Mouse (Mus musculus): ENCODE data around the gene U2af1l4. TPM values are rescaled to one million over a fixed set of nuclear protein-coding genes. Genes with fewer than 3 reads are reported as not detected.

U2af1l4 gene
- polyA plus RNA-seq, 1 experiment from 2014 or later, result 96.7 TPM

DNA sequence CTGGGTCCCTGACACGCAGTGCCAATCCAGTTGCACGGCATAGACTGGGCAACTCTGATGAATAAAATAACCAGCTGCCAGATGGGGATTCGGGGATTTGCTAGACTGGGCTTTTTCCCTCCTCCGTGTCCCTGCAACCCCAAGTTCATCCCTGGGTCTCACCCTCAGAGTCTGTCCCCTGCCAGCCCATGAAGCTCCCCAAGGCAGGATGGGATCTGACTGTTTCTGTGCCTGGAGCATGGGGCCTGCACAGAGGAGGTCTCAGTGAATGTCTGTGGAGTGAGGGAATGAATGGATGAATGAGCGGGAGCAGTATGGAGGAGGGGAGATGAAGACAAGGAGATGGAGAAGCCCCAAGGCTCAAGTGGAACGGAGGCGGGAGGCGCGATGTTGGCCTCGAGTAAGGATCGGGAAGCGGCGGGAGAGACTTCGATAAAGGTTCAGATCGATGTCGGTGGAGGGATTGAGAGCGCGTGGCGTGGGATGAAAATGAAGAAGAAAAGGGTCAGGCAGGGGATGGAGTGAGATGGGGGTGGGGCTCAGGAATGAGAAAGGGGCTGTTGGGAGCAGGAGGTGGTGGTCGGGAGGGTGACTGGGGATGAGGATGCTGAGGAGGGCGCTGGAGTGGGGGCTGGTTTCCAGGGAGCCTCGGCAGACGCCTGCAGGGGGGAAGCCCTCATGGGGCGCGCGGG is 29.0 kb upstream of the U2af1l4 start:
- Histone ChIP-seq H3K27me3 (ENCODE audit: poor library complexity, severe bottlenecking) (peaks cover 21% of the 10 kb centered on the region), H3K4me3 (peak overlapping the region; percentile 75), H3K9me3 (no peaks in the 10 kb centered on the region), H3K27ac (peak overlapping the region; percentile 97), H3K4me1 (peaks cover 43% of the 10 kb centered on the region), H3K36me3 (replicated peaks) (peaks cover 49% of the 10 kb centered on the region)
- DNase-seq (ENCODE audit: extremely low spot score, low spot score), result peak; percentile 53
- WGBS, result 7% methylated on average over 26 of the region's 26 CpGs

DNA sequence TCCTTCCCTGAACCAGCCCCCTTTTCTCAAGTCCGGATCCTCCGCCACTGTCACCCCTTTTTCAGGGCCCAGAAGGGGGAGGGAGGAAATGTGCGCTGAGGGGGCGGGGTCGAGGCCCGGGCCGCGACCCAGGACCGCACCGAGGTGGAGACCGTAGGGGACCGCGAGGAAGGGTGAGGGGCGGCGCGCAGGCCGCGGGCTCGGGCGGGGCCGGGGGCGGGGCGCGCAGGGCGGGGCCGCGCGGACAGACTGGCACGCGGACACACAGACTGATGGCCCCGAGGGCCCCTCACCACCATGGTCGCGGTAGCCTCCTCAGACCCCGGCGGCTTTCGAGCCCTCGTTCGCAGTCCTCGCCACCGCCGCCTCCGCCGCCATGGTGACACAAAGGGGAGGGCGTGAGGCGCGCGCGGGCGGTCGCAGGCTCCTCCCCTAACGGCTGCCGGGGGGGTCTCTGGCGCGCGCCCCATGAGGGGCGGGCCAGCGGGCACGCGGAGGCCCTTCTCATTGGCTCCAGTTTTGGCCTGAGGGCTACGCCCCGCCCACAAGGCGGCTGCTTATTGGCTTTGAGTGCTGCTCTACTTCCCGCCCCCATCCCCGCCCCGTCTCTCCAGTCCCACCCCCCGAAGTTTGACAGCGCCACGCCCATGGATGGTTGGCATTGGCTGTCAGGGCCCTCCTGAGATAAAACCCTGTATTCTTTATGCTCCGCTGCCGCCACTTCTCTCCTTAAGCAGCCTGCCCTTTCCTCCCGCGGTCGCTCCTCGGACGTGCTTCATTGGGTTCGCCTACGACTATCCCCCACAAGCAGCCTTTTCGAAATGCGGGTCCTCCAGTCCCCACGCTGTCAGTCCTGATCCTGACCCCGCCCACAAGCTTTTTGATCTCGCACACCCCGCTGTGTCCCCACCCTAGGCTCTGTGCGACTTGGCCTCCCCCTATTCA is 28.2 kb upstream of the U2af1l4 start, which contains the start of gene Arhgap33:
Gene Arhgap33, minus strand, starts transcription at position 428 of the 945 bp plus-strand sequence.
- H3K4me3 ChIP-seq, result peak within 1 kb of the TSS; percentile 75
- peak within 1 kb of the TSS; percentile 97 for H3K27ac ChIP-seq
- WGBS, result under 1% methylated on average over 66 of the region's 84 CpGs
- H3K36me3 ChIP-seq (replicated peaks), result peaks cover 49% of the 10 kb centered on the region
- H3K27me3 ChIP-seq (ENCODE audit: poor library complexity, severe bottlenecking), result peaks cover 21% of the 10 kb centered on the region
- no peaks in the 10 kb centered on the region for H3K9me3 ChIP-seq
- DNase-seq (ENCODE audit: extremely low spot score, low spot score), result peak; percentile 97
- H3K4me1 ChIP-seq, result peaks cover 43% of the 10 kb centered on the region

- H3K9me3 ChIP-seq, result no peaks in the 10 kb centered on the region
- no peak overlapping the region for H3K4me3 ChIP-seq
- no peaks in the 10 kb centered on the region for H3K27me3 ChIP-seq (ENCODE audit: poor library complexity, severe bottlenecking)
- WGBS, result 88% methylated on average over 7 of the region's 7 CpGs
- DNase-seq (ENCODE audit: extremely low spot score, low spot score), result no peak
- peaks cover 5% of the 10 kb centered on the region for H3K4me1 ChIP-seq
- no peak overlapping the region for H3K27ac ChIP-seq
- peaks cover 64% of the 10 kb centered on the region for H3K36me3 ChIP-seq (replicated peaks)
These were observed 22.5 kb upstream of the U2af1l4 start for GRCm38 (mm10) chr7:30540572-30540971.

GRCm38 (mm10) chr7:30544327-30544726 is 18.8 kb upstream of the U2af1l4 start:
- H3K36me3 ChIP-seq (replicated peaks), result peaks cover 88% of the 10 kb centered on the region
- no peaks in the 10 kb centered on the region for H3K27me3 ChIP-seq (ENCODE audit: poor library complexity, severe bottlenecking)
- no peak overlapping the region for H3K27ac ChIP-seq
- WGBS, result 91% methylated on average over 2 of the region's 2 CpGs
- H3K4me1 ChIP-seq, result no peaks in the 10 kb centered on the region
- H3K9me3 ChIP-seq, result no peaks in the 10 kb centered on the region
- H3K4me3 ChIP-seq, result no peak overlapping the region
- no peak for DNase-seq (ENCODE audit: extremely low spot score, low spot score)

GRCm38 (mm10) chr7:30549880-30550279 is 13.2 kb upstream of the U2af1l4 start:
- peaks cover 52% of the 10 kb centered on the region for H3K36me3 ChIP-seq (replicated peaks)
- 96% methylated on average over 2 of the region's 2 CpGs for WGBS
- no peak overlapping the region for H3K4me3 ChIP-seq
- DNase-seq (ENCODE audit: extremely low spot score, low spot score), result no peak
- peaks cover 18% of the 10 kb centered on the region for H3K4me1 ChIP-seq
- H3K27ac ChIP-seq, result no peak overlapping the region
- peaks cover 11% of the 10 kb centered on the region; the same call in 1 of the 2 replicates for H3K27me3 ChIP-seq (ENCODE audit: poor library complexity, severe bottlenecking)
- no peaks in the 10 kb centered on the region for H3K9me3 ChIP-seq

- DNase-seq (ENCODE audit: extremely low spot score, low spot score), result no peak
- Histone ChIP-seq H3K27me3 (ENCODE audit: poor library complexity, severe bottlenecking) (peaks cover 11% of the 10 kb centered on the region; the same call in 1 of the 2 replicates), H3K27ac (no peak overlapping the region), H3K4me3 (0 out of 2 replicates have a peak overlapping the region, but pooled peaks have one; percentile 58), H3K9me3 (no peaks in the 10 kb centered on the region), H3K4me1 (peaks cover 18% of the 10 kb centered on the region), H3K36me3 (replicated peaks) (peaks cover 54% of the 10 kb centered on the region)
- 94% methylated on average over 1 of the region's 1 CpGs for WGBS
These were observed 12.5 kb upstream of the U2af1l4 start for GRCm38 (mm10) chr7:30550603-30551002.

DNA sequence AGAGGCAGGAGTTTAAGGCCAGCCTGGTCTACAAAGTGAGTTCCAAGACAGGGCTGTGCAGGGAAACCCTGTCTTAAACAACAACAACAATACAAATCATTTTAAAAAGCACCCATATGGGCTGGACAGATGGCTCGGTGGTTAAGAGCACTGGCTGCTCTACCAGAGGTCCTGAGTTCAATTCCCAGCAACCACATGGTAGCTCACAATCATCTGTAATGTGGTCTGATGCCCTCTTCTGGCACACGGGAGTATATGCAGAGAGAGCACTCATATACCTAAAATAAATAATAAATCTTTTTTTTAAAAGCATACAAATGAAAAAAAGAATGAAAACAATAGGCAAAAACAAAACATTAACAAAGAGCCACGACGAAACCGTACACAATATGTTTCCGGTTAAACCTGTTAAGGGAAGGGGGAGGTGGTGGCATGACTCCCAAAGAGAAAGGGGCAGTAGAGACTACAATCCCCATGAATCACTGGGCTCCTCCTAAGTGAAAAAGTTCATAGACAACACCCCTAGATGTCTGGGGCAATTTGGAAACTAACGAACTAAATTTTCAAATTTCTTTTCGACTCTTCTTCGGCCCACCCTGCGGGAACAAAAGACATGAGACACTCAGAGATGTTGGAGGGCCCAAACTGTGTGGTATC is 11.5 kb upstream of the U2af1l4 start:
- Histone ChIP-seq H3K4me3 (peak overlapping the region; percentile 58), H3K4me1 (peaks cover 18% of the 10 kb centered on the region), H3K27ac (peak overlapping the region; percentile 93), H3K9me3 (no peaks in the 10 kb centered on the region), H3K27me3 (ENCODE audit: poor library complexity, severe bottlenecking) (peaks cover 11% of the 10 kb centered on the region; the same call in 1 of the 2 replicates), H3K36me3 (replicated peaks) (peaks cover 55% of the 10 kb centered on the region)
- 3% methylated on average over 10 of the region's 10 CpGs for WGBS
- no peak for DNase-seq (ENCODE audit: extremely low spot score, low spot score)

DNA sequence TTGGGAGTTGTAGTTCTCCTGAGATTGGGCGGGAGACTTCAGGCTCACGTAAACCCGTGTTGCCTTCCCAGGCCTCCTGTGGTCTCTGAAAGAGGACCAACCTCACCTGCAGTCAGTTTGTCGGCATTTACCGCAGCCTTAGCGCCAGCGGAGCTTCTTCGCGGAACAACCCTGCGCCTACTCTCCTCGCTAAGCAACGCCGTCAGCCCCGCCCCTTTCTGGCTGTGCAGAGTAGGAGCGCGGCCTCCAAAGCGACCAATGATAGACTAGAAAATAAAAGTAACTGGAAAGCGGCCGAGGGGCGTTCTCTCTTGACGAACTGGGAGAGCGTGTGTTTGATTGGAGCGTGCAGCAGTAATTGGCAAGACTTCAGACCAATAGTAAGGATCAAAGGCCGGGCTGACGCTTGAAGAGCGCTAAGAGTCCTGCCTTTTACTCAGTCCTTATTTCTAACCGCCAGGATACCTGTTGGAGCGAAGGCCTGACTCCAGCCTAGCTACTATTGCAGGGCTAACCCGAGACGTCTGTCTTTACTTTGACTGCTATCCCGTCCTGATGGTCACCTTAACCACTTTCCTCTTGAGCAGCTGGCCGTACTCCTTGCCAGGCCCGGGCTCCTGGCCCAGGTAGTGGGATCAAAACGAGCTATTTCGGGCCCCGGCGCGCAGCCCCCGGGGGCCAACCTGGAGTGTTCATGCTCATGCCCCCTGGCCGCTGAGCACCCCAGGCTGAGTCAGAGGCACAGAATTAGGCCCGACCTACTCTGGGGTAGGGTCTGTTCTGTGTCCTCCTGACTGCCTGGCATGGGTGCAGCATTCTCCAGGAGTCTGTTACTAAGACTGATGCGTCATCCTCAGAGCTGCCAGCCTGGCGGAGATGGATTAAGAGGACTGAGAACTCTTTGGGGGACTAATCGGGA is 10.7 kb upstream of the U2af1l4 start, which contains the start of the genes Hspb6 and Proser3:
Gene Hspb6, plus strand, starts transcription at position 77 of the 919 bp plus-strand sequence.
Gene Proser3, minus strand, starts transcription at position 198 of the 919 bp plus-strand sequence.
- peaks cover 18% of the 10 kb centered on the region for H3K4me1 ChIP-seq
- H3K27me3 ChIP-seq (ENCODE audit: poor library complexity, severe bottlenecking), result peaks cover 11% of the 10 kb centered on the region; the same call in 1 of the 2 replicates
- peak; percentile 96 for DNase-seq (ENCODE audit: extremely low spot score, low spot score)
- H3K27ac ChIP-seq, result peak within 1 kb of the TSS; percentile 93
- no peaks in the 10 kb centered on the region for H3K9me3 ChIP-seq
- peak within 1 kb of the TSS; percentile 58 for H3K4me3 ChIP-seq
- H3K36me3 ChIP-seq (replicated peaks), result peaks cover 57% of the 10 kb centered on the region
- WGBS, result 1% methylated on average over 44 of the region's 44 CpGs

DNA sequence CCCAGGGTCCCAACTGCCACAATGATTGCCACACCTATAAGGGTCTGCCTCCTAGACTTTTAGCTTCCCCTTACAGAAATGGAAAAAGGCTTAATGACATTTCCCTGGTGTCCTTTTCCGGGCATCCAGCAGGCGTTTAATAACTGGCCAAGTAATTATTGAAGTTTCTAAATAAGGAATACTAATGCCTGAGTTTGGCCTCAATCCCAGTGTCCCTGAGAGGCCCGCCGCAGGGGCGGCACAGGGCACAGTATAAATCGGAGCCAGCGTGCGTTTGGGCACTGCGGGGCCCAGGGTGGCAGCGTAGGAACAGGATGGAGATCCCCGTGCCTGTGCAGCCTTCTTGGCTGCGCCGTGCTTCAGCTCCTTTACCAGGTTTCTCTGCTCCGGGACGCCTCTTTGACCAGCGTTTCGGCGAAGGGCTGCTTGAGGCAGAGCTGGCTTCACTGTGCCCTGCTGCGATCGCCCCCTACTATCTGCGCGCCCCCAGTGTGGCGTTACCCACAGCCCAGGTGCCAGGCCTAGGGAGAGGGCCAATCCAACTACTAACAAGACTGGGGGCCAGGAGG is 10.0 kb upstream of the U2af1l4 start:
- no peaks in the 10 kb centered on the region for H3K9me3 ChIP-seq
- peaks cover 11% of the 10 kb centered on the region; the same call in 1 of the 2 replicates for H3K27me3 ChIP-seq (ENCODE audit: poor library complexity, severe bottlenecking)
- peak overlapping the region; percentile 58 for H3K4me3 ChIP-seq
- WGBS, result 10% methylated on average over 23 of the region's 23 CpGs
- H3K36me3 ChIP-seq (replicated peaks), result peaks cover 55% of the 10 kb centered on the region
- peak overlapping the region; percentile 93 for H3K27ac ChIP-seq
- H3K4me1 ChIP-seq, result peaks cover 24% of the 10 kb centered on the region
- DNase-seq (ENCODE audit: extremely low spot score, low spot score), result no peak

DNA sequence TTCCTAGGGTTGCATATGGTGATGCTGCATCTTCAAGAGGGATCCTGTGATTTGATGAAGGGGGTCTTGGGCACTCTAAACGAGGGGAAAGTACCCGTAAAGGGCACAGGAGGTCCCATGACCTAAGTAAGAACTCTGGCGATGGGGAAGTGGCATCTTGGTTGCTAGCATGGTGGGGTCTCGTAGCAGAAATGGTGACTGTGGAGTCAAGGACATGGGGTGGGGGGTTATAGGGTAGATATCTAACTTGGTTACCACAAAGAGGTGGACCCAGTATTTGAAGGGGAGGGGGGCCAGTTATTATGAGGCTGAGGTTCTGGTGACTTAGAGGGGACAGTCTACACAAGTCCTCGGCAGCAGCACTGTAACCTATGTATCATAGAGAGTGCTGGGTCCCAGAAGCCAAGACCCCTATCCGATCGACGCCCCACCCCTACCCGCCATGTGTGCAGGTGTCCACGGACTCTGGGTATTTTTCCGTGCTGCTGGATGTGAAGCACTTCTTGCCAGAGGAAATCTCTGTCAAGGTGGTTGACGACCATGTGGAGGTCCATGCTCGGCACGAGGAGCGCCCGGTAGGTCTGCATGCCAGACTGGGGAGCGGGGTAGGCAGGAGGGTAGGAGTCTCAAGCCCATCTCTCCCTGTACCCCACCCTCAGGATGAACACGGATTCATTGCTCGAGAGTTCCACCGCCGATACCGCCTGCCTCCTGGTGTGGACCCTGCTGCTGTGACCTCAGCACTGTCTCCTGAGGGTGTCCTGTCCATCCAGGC is 9.1 kb upstream of the U2af1l4 start:
- Histone ChIP-seq H3K36me3 (replicated peaks) (peaks cover 46% of the 10 kb centered on the region), H3K9me3 (no peaks in the 10 kb centered on the region), H3K4me1 (peaks cover 33% of the 10 kb centered on the region), H3K27me3 (ENCODE audit: poor library complexity, severe bottlenecking) (peaks cover 11% of the 10 kb centered on the region; the same call in 1 of the 2 replicates), H3K4me3 (peak overlapping the region; percentile 58), H3K27ac (peak overlapping the region; percentile 93)
- 89% methylated on average over 22 of the region's 22 CpGs for WGBS
- DNase-seq (ENCODE audit: extremely low spot score, low spot score), result no peak
